Mouse (Mus musculus) ES-E14 (cell line): Measurements from ENCODE around the gene Taldo1. TPM values are rescaled to one million over a fixed set of nuclear protein-coding genes. Genes with fewer than 3 reads are reported as not detected.

ENCODE experiments used
- DNase-seq: peaks from one replicate; pipeline ENCODE4 v3.0.0-alpha.2; 2013; ENCODE audit warnings: low read depth, low spot score
- H3K27ac ChIP-seq: 2 replicates; pipeline ENCODE4 v1.5.1; 2012; ENCODE audit warnings: low read depth, mild to moderate bottlenecking, low read length, moderate library complexity, mixed read lengths; ENCODE audit not compliant: poor library complexity, insufficient read depth, severe bottlenecking
- H3K36me3 ChIP-seq: 2 replicates; pipeline ENCODE4 v1.6.1; 2012; ENCODE audit warnings: mild to moderate bottlenecking, low read length, moderate library complexity, mixed read lengths; ENCODE audit not compliant: control insufficient read depth, poor library complexity, insufficient read depth, severe bottlenecking
- H3K4me1 ChIP-seq, 2 experiments: fragments of 150-350 bp in 1 of 2; sonication (generic) in 1 of 2; 2 replicates each; pipeline ENCODE4 v1.6.1; 2012; ENCODE audit warnings: low read length in 2 of 2, mild to moderate bottlenecking in 1 of 2, mixed read lengths in 1 of 2; ENCODE audit not compliant: control insufficient read depth in 2 of 2, insufficient read depth in 2 of 2, poor library complexity in 1 of 2
- H3K4me3 ChIP-seq, 2 experiments: fragments of 150-350 bp in 1 of 2; sonication (generic) in 1 of 2; 2 replicates each; pipeline ENCODE4 v1.5.1; 2012; ENCODE audit warnings: low read length in 2 of 2, low read depth in 1 of 2, mild to moderate bottlenecking in 1 of 2, mixed read lengths in 1 of 2; ENCODE audit not compliant: insufficient read depth in 1 of 2, poor library complexity in 1 of 2, severe bottlenecking in 1 of 2
- H3K9ac ChIP-seq: 2 replicates; pipeline ENCODE4 v1.6.1; 2012; ENCODE audit warnings: low read depth, mild to moderate bottlenecking, low read length, mixed read lengths; ENCODE audit not compliant: poor library complexity, insufficient read depth, severe bottlenecking
- H3K9me3 ChIP-seq: fragments of 150-350 bp; sonication (generic); 2 replicates; pipeline ENCODE4 v1.6.1; 2012; ENCODE audit warnings: low read depth, mild to moderate bottlenecking, low read length; ENCODE audit not compliant: control insufficient read depth, insufficient read depth
- CHD2 ChIP-seq: IDR thresholded peaks from 2 replicates; pipeline ENCODE4 v1.6.1; 2014; ENCODE audit warnings: mild to moderate bottlenecking, low read depth, low read length, inconsistent platforms
- HCFC1 ChIP-seq: IDR thresholded peaks from 2 replicates; pipeline ENCODE4 v1.6.1; 2012; ENCODE audit warnings: low read length, inconsistent platforms, borderline replicate concordance; ENCODE audit not compliant: insufficient read depth
- MAFK ChIP-seq: IDR thresholded peaks from 2 replicates; pipeline ENCODE4 v1.6.1; 2014; ENCODE audit warnings: mild to moderate bottlenecking, low read depth, low read length, inconsistent platforms; ENCODE audit not compliant: insufficient read depth
- ZC3H11A ChIP-seq: IDR thresholded peaks from 2 replicates; pipeline ENCODE4 v1.6.1; 2012; ENCODE audit warnings: low read depth, mild to moderate bottlenecking, inconsistent platforms, low read length, borderline replicate concordance
- ZNF384 ChIP-seq: IDR thresholded peaks from 2 replicates; pipeline ENCODE4 v1.6.1; 2012; ENCODE audit warnings: low read depth, low read length, inconsistent platforms
- in situ Hi-C, 2 experiments: fragments of 600-800 bp; cut with MboI; formaldehyde crosslinking; loops; one replicate each; pipeline ENCODE4 v1.15.1; 2025; ENCODE audit warnings: low sequenced_read_pairs in 2 of 2, inconsistent platforms in 1 of 2; ENCODE audit not compliant: unreplicated experiment in 2 of 2
- total RNA-seq: library from RNA; depleted of rRNA; stranded (reverse); fragments of 300-350 nt; gene quantifications from 2 replicates; pipeline ENCODE4 v1.2.3, GENCODE M21; 2012

Taldo1 gene
- total RNA-seq, 1 experiment, result 327 TPM

- Histone ChIP-seq H3K4me1 (peaks cover 6 to 11% of the 10 kb centered on the region in 2 experiments; a peak in 3 of 4 replicates), H3K36me3 (no peaks in the 10 kb centered on the region), H3K9ac (no peak overlapping the region), H3K9me3 (no peaks in the 10 kb centered on the region), H3K27ac (peak overlapping the region; percentile 43; the same call in 1 of the 2 replicates), H3K4me3 (no peak overlapping the region)
- in situ Hi-C loops, result no loop called here
- no peak for TF ChIP-seq CHD2
- no peak for TF ChIP-seq HCFC1
- TF ChIP-seq ZC3H11A, result no peak
- TF ChIP-seq MAFK, result no peak
- TF ChIP-seq ZNF384, result no peak
- no peak for DNase-seq
Measured at GRCm38 (mm10) chr7:141416144-141416841, 24.3 kb downstream of the Taldo1 start.

GRCm38 (mm10) chr7:141417731-141418681 is 26.0 kb downstream of the Taldo1 start:
- no peak overlapping the region for H3K27ac ChIP-seq
- H3K4me3 ChIP-seq, result no peak overlapping the region
- H3K4me1 ChIP-seq, result peaks cover 7 to 11% of the 10 kb centered on the region in 2 experiments; a peak in 3 of 4 replicates
- no peaks in the 10 kb centered on the region for H3K9me3 ChIP-seq
- no peak for DNase-seq
- TF ChIP-seq MAFK (no peak), HCFC1 (no peak), ZC3H11A (no peak), ZNF384 (no peak), CHD2 (no peak)
- no peaks in the 10 kb centered on the region for H3K36me3 ChIP-seq
- no peak overlapping the region for H3K9ac ChIP-seq
- in situ Hi-C loops, result no loop called here

- Histone ChIP-seq H3K4me3 (no peak overlapping the region), H3K27ac (no peak overlapping the region), H3K4me1 (peaks cover 7 to 11% of the 10 kb centered on the region in 2 experiments; a peak in 3 of 4 replicates), H3K36me3 (no peaks in the 10 kb centered on the region), H3K9ac (no peak overlapping the region), H3K9me3 (no peaks in the 10 kb centered on the region)
- in situ Hi-C loops, result no loop called here
- no peak for DNase-seq
- TF ChIP-seq CHD2 (no peak), HCFC1 (no peak), MAFK (no peak), ZC3H11A (no peak), ZNF384 (no peak)
Measured at GRCm38 (mm10) chr7:141418970-141419369, 27.0 kb downstream of the Taldo1 start.

- Histone ChIP-seq H3K27ac (no peak overlapping the region), H3K4me3 (no peak overlapping the region), H3K4me1 (peaks cover 7 to 10% of the 10 kb centered on the region in 2 experiments; a peak in 3 of 4 replicates), H3K9me3 (no peaks in the 10 kb centered on the region), H3K36me3 (no peaks in the 10 kb centered on the region), H3K9ac (no peak overlapping the region)
- DNase-seq, result no peak
- no peak for TF ChIP-seq MAFK
- no peak for TF ChIP-seq ZNF384
- no peak for TF ChIP-seq CHD2
- no peak for TF ChIP-seq HCFC1
- TF ChIP-seq ZC3H11A, result no peak
- in situ Hi-C loops, result no loop called here
Measured at GRCm38 (mm10) chr7:141420030-141420702, 28.2 kb downstream of the Taldo1 start.
